Mouse (Mus musculus): ENCODE measurements at regions not wholly inside any gene's neighbourhood (a gene's known extent, or its start where the extent isn't known, plus 50 kb on each side); places are given as distances from the start of the nearest gene placed in this dataset.

DNA sequence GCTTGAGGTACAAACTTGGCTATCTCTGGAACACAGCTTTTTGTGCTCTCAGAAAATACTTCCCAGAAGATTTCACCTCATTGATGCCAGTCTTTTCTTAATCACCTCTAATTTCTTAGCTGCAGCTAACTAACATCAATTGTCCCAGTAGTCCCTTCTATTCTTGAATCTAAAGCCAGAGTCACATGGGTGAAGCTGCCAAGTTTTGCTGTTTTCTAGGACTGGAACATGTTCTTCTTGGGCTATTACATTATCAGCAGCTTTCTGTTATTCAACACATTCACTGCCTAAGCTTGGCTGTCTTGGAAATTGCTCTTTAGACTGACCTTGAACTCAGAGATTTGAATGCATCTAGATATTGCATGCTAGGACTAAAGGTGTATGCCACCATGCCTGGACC, 583.9 kb downstream of the Cetn3 start:
- no peak for DNase-seq (ENCODE audit: low spot score in 2 of 2)

- no peak for DNase-seq (ENCODE audit: low spot score in 2 of 2)
Observed at GRCm38 (mm10) chr13:82371579-82371978, 588.7 kb downstream of the Cetn3 start.

GRCm38 (mm10) chr13:82372612-82373011, 589.7 kb downstream of the Cetn3 start:
- DNase-seq (ENCODE audit: low spot score in 2 of 2), result no peak

DNA sequence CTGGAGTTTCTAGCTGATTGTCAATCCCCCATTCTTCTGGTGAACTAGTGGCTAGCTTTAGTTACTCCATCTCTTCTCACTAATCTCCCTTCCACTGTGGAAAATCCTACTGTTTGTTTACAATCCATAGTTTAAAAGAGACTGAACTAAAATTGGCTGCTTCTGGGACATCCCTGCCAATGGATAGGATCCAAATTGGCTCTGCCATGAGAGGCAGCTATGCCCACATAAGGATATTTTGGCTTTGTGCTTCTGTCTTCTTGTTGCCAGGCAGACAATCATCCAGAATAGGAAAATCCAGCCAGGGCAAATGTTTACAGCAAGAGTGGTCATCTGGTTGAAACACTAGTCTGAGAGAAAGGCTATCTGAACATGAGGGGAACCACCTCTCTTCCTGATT, 610.0 kb downstream of the Cetn3 start:
- DNase-seq (ENCODE audit: low spot score in 2 of 2), result peak; percentile 3 to 27

GRCm38 (mm10) chr13:82393496-82393895, 610.6 kb downstream of the Cetn3 start:
- DNase-seq (ENCODE audit: low spot score in 2 of 2), result no peak

- DNase-seq (ENCODE audit: low spot score in 2 of 2), result no peak
Observed at GRCm38 (mm10) chr13:82413677-82414076, 630.8 kb downstream of the Cetn3 start.

DNA sequence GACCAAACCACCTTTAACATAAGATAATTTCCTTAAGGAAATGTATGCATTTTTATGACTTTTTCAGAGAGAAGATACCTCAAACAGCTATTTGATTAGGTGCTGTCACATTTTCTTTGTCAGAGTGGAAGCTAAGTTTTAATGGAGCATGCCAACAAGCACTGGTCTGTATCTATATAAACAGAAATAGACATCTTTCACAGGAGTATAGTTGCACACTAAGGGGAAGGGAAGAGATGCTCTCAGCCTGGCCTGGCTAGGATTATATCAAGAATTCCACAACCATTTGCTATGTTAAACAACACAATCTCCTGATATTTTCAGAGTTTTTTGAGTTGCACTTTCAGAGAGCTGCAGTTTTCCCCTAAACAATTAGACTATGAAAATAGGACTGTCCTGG, 638.1 kb downstream of the Cetn3 start:
- no peak for DNase-seq (ENCODE audit: low spot score in 2 of 2)

DNA sequence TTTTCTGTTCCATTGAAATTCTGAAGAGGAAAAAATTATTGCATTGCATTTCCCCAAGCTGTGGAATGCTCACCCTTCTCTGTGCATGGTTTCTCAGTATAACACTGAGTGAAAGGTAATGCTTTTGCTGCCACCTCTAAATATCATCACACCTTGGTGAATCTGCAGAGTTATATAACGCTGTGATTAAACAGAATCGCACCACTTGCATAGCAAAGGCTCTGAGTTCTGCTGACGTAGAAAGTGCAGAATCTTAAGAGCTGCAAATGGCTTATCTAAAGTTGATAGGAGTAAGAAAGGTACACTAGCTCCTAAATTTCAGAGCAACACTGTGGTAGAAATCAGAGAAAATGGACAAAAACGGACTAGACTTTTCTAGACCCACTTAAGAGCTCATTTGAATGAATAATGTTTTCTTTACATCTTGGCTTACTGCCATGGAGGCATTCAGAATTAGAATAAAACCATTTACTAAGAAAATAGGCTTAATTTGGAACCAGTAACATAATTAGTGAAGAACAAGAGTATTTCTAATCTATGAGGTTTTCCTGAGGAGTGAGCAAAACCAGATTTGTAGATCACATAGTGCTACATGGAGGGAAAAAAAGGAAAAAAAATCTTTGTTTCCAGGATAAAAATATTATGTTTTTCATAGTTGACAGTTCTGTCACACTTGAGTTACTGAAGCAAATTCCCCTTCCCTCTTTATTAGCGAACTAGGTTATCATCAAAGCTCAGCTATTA, 641.2 kb downstream of the Cetn3 start:
- peak; percentile 7 to 12 for DNase-seq (ENCODE audit: low spot score in 2 of 2)

DNA sequence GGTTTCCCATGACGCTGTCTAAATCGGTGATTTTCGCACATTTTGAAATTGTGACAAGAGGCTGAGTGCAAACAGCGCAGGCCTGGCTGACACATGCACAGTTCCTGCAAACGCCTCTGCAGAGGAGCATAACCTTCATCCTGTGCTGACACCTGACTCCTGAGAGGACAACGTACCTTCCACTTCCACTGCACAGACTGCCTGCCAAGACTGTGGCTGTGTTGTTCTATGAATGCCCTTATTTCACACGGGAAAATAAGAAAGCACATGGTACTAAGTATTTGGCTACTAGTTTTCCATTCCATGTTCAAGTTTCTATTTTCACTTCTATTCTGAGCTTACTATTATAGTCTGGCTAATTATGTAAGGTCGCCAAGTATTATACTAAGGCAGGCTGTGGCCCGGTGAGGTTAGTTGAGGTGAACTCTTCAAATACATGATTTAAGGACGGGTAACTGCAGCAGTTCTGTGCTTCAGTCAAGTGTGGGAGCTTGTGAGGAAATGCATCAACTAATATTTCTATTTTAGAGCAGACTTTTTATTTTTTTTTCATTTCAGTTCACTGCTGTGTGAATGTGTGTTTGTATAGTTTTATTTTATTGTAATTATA, 642.0 kb downstream of the Cetn3 start:
- peak; percentile 13 to 16 for DNase-seq (ENCODE audit: low spot score in 2 of 2)

DNA sequence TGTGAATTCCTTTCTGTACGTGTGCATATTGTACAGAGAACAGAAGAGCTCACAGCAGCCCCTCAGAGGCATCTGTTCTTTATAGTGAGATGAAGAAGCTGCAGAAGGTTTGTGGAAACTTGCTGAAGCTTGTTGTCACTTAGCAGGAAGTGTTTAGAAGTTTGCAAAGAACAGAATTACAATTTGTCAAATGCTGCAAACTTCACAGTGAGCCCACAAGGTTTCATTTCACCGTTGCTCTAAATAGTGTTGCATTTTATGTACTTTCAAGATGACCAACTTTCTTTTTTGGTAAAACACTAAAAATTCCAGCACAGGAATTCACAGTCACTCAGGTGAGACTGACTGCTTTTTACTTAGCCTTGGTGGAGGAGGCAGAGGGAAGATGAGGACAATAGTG, 649.5 kb downstream of the Cetn3 start:
- DNase-seq (ENCODE audit: low spot score in 2 of 2), result no peak

GRCm38 (mm10) chr13:82439294-82439693, 656.4 kb downstream of the Cetn3 start:
- DNase-seq (ENCODE audit: low spot score in 2 of 2), result no peak

DNA sequence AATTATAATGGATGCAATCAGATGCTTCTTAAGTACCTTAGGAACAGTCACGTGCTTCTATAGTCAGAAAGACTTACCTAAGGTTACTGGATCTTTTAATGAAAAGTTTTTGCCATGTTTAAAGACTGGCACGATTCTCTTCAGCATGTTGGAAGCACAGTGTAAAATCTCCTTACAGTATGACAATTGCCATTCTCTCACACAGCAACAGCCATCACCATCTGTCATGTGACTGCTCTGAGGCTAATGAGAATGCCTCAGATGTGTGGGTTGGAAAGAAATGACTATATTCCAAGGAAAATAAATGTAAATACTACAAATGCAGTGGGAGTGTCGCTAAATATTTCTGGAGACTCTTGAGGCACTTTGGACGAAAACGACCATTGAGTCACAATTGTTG, 670.8 kb downstream of the Cetn3 start:
- no peak for DNase-seq (ENCODE audit: low spot score in 2 of 2)

GRCm38 (mm10) chr13:82483265-82483929, 700.5 kb downstream of the Cetn3 start:
- peak; percentile 5 to 11 for DNase-seq (ENCODE audit: low spot score in 2 of 2)

GRCm38 (mm10) chr13:82496606-82497005, 713.7 kb downstream of the Cetn3 start:
- DNase-seq (ENCODE audit: low spot score in 2 of 2), result no peak

DNA sequence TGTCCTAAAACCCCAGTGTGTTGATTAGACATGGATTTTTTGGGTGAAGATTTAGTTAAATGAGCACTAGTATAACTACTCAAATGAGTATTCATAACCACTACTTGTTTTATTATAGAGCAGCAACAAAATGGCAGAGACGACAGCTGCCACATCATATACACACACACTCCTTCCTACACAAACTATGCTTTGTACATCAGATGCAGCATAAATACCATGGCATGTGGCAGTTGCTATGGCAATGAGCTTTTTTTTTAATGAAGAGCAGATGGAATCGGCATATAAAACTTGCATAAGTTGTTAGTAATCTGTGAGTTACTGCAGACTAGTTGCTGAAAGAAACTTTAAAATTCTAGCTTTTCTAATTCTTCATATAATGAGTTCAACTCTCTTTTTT, 725.3 kb downstream of the Cetn3 start:
- DNase-seq (ENCODE audit: low spot score in 2 of 2), result peak; percentile 54 to 61

DNA sequence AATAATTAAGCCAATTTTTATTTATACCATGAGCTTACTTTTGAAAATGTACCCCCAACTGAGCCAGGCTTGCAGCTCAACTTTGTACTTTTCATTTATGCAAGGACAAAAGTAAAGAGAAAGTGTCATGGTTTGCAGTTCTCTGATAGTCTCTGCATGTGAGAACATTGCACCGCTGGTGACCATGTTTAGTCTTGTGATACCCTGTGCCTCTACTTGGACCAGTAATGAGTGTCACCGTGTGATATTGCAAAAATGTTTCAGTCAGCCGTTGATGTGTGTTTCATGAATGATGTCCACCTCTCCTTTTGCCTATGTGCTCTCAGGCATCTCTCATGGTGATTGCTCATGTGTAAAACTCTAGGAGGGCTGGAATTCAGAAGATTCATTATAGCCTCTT, 726.6 kb downstream of the Cetn3 start:
- DNase-seq (ENCODE audit: low spot score in 2 of 2), result no peak

Measured in right cerebral cortex, adult 2 months (tissue).